Mouse (Mus musculus): ENCODE measurements around the gene Tspan17. TPM values are rescaled to one million over a fixed set of nuclear protein-coding genes. Genes with fewer than 3 reads are reported as not detected.

Gene Tspan17
- polyA plus RNA-seq (2014; fragmentation: Nextera tagmentation; extraction: Ambion mirVana): 8.9 and 13.0 TPM in 2 replicates

DNA sequence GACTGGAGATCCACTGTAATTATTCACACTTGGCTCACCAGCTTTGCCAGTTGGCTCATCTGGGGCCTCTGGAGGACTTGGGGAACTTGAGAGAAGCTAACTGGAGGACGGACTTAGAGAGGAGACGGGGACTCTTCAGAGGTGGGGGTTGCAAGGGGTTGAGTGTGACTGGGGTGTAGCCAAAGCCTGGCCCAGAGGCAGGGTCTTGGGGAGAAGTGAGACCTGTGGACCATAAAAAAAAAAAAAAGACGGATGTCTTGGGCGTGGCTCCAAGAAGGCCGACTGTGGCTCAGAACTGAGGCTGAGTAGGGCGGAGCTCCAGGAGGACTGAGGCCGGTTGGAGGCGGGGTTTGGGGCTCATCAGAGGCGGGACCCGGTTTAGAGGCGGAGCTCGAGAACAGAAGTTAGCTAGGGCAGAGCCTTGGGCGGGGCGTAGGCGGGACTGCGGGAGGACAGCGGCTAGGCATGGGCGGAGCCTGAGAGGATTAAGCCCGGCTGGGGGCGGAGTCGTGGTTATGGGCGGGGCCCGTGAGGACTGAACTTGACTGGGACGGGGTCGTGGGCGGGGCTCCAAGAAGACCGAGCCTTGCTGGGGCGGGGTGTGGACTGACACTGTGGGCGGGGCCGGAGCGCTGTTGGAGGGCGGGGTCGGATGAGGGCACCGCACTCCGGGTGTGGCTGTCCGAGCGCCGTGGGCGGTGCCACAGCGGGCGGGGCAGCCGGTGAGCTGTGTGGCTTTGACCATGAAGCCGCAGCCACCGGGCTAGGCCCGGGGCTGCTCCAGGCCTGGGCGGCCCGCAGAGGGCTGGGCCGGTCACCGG is at the start of gene Tspan17:
TSS of gene Tspan17 (plus strand) at position 638 of the 821 bp plus-strand sequence.
- peaks cover 13% of the 10 kb centered on the region for H3K4me1 ChIP-seq (ENCODE audit: control insufficient read depth, insufficient read depth, low read length)
- no peaks in the 10 kb centered on the region for H3K36me3 ChIP-seq (ENCODE audit: control insufficient read depth, insufficient read depth, low read length)
- ATAC-seq (ENCODE audit: low read depth) (peak; percentile 85), DNase-seq (ENCODE audit: low spot score) (peak; percentile 96)
- H3K27ac ChIP-seq (replicated peaks; ENCODE audit: low read depth, low read length): no peak within 1 kb of the TSS
- peak within 1 kb of the TSS; percentile 60 for H3K4me3 ChIP-seq (ENCODE audit: low read depth, low read length)
- H3K9me3 ChIP-seq (ENCODE audit: control insufficient read depth, low read length): no peaks in the 10 kb centered on the region
- H3K27me3 ChIP-seq (replicated peaks; ENCODE audit: control insufficient read depth, insufficient read depth, low read length): peaks cover 17% of the 10 kb centered on the region
- peak within 1 kb of the TSS; percentile 99 for H3K4me2 ChIP-seq (ENCODE audit: low read depth, low read length)
- H3K9ac ChIP-seq (ENCODE audit: low read depth, low read length): peak within 1 kb of the TSS; percentile 58
- WGBS: 5% methylated on average over 21 of the region's 49 CpGs

DNA sequence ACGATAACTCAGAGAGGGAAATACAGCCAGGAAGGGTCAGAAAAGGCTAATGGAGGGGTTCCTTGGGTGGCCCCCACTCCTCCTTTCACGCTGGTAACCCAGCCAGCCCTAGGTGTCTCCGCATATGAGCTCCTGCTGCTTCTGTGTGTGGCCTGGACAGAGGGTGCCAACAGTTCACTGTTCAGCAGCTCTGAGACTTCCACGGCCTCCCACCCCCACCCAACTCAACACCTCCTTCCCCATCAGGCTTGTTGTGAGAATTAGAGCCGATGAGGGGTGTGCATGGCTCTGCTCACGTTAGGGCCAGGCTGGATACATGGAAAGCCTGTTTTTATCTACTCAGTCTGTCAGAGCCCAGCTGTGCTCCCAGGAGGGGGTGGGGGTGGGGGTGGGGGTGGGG is 43.1 kb upstream of the Tspan17 start:
- WGBS: 46% methylated on average over 6 of the region's 6 CpGs
- Histone ChIP-seq H3K36me3 (ENCODE audit: control insufficient read depth, insufficient read depth, low read length) (no peaks in the 10 kb centered on the region), H3K27me3 (replicated peaks; ENCODE audit: control insufficient read depth, insufficient read depth, low read length) (peaks cover 33% of the 10 kb centered on the region), H3K9ac (ENCODE audit: low read depth, low read length) (no peak overlapping the region), H3K4me2 (ENCODE audit: low read depth, low read length) (no peak overlapping the region), H3K27ac (replicated peaks; ENCODE audit: low read depth, low read length) (no peak overlapping the region), H3K9me3 (ENCODE audit: control insufficient read depth, low read length) (no peaks in the 10 kb centered on the region), H3K4me1 (ENCODE audit: control insufficient read depth, insufficient read depth, low read length) (peaks cover 10% of the 10 kb centered on the region), H3K4me3 (ENCODE audit: low read depth, low read length) (no peak overlapping the region)
- DNase-seq (ENCODE audit: low spot score): no peak
- ATAC-seq (ENCODE audit: low read depth): no peak

- Histone ChIP-seq H3K36me3 (ENCODE audit: control insufficient read depth, insufficient read depth, low read length) (no peaks in the 10 kb centered on the region), H3K27me3 (replicated peaks; ENCODE audit: control insufficient read depth, insufficient read depth, low read length) (peaks cover 33% of the 10 kb centered on the region), H3K9me3 (ENCODE audit: control insufficient read depth, low read length) (no peaks in the 10 kb centered on the region), H3K4me3 (ENCODE audit: low read depth, low read length) (no peak overlapping the region), H3K9ac (ENCODE audit: low read depth, low read length) (no peak overlapping the region), H3K27ac (replicated peaks; ENCODE audit: low read depth, low read length) (no peak overlapping the region), H3K4me1 (ENCODE audit: control insufficient read depth, insufficient read depth, low read length) (peaks cover 10% of the 10 kb centered on the region), H3K4me2 (ENCODE audit: low read depth, low read length) (no peak overlapping the region)
- DNase-seq (ENCODE audit: low spot score) (no peak), ATAC-seq (ENCODE audit: low read depth) (no peak)
- WGBS: 37% methylated on average over 10 of the region's 10 CpGs
Observed at GRCm38 (mm10) chr13:54746896-54747295, 42.3 kb upstream of the Tspan17 start.

DNA sequence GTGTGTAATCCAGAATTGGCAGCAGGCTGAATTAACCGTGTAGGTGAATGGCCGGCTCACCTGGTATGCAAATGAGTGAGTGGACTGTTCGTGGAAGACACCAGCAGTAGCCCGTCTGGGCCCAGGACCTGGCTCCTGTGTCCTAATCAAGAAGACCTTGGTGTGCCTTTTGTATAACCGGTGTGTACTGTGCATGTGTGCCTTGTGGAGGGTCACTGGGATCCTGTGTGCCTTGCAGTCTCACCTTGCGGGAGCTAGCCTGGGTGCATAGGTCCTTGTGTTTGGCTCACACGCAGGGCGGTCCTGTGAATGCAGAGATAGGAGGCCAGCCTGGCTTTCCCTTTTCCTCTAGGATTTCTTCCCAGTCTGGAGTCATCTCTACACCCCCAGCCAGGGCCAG is 41.0 kb upstream of the Tspan17 start:
- 80% methylated on average over 8 of the region's 8 CpGs for WGBS
- Histone ChIP-seq H3K9me3 (ENCODE audit: control insufficient read depth, low read length) (no peaks in the 10 kb centered on the region), H3K4me2 (ENCODE audit: low read depth, low read length) (no peak overlapping the region), H3K4me3 (ENCODE audit: low read depth, low read length) (no peak overlapping the region), H3K9ac (ENCODE audit: low read depth, low read length) (no peak overlapping the region), H3K27ac (replicated peaks; ENCODE audit: low read depth, low read length) (no peak overlapping the region), H3K27me3 (replicated peaks; ENCODE audit: control insufficient read depth, insufficient read depth, low read length) (peaks cover 33% of the 10 kb centered on the region), H3K36me3 (ENCODE audit: control insufficient read depth, insufficient read depth, low read length) (no peaks in the 10 kb centered on the region), H3K4me1 (ENCODE audit: control insufficient read depth, insufficient read depth, low read length) (peaks cover 10% of the 10 kb centered on the region)
- DNase-seq (ENCODE audit: low spot score): no peak
- ATAC-seq (ENCODE audit: low read depth): no peak

GRCm38 (mm10) chr13:54748721-54749060 is 40.5 kb upstream of the Tspan17 start:
- no peaks in the 10 kb centered on the region for H3K36me3 ChIP-seq (ENCODE audit: control insufficient read depth, insufficient read depth, low read length)
- DNase-seq (ENCODE audit: low spot score) (no peak), ATAC-seq (ENCODE audit: low read depth) (no peak)
- no peak overlapping the region for H3K27ac ChIP-seq (replicated peaks; ENCODE audit: low read depth, low read length)
- 44% methylated on average over 10 of the region's 10 CpGs for WGBS
- H3K4me1 ChIP-seq (ENCODE audit: control insufficient read depth, insufficient read depth, low read length): peaks cover 10% of the 10 kb centered on the region
- H3K9me3 ChIP-seq (ENCODE audit: control insufficient read depth, low read length): no peaks in the 10 kb centered on the region
- no peak overlapping the region for H3K9ac ChIP-seq (ENCODE audit: low read depth, low read length)
- H3K4me2 ChIP-seq (ENCODE audit: low read depth, low read length): peak overlapping the region; percentile 92
- H3K4me3 ChIP-seq (ENCODE audit: low read depth, low read length): peak overlapping the region; percentile 54
- H3K27me3 ChIP-seq (replicated peaks; ENCODE audit: control insufficient read depth, insufficient read depth, low read length): peaks cover 33% of the 10 kb centered on the region

DNA sequence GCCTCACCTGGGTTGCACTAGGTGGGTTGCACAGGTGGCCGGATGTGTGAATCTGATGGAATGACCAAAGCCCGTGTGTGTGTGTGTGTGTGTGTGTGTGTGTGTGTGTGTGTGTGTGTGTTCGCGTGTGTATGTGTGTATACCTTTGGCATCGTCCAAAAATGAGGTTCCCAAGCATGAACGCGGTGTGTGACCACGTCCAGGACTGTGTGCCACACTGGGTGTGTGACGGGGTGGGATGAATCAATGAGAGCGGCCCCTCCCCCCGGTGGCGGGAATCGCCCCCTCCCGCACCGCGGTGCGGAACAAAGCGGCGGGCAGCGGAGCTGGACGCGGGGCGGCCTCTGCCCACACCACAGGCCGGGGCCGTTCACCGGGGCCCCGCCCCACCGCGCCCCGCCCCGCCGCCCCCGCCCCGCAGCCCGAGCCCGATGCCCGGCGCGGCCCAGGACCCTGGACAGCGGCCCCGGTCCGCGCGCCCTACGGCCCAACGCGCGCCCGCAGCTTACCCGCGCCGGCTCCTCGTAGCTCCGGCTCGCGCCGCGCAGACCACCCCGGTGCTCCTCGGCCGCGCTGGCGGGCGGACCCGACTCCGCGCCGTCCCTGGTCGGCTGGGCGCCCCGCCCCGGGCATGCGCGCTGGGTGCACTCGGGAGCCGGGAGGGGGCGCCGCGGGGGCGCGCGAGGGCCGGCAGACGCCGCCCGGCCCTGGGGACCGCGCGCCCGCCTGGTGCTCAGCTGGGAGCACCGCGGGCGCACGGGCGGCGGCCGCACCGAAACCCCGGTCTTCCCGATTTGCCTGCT is 39.9 kb upstream of the Tspan17 start:
- peak; percentile 69 for DNase-seq (ENCODE audit: low spot score)
- H3K9me3 ChIP-seq (ENCODE audit: control insufficient read depth, low read length): no peaks in the 10 kb centered on the region
- ATAC-seq (ENCODE audit: low read depth): peak; percentile 87
- H3K27ac ChIP-seq (replicated peaks; ENCODE audit: low read depth, low read length): no peak overlapping the region
- 9% methylated on average over 4 of the region's 100 CpGs for WGBS
- H3K4me1 ChIP-seq (ENCODE audit: control insufficient read depth, insufficient read depth, low read length): peaks cover 10% of the 10 kb centered on the region
- peak overlapping the region; percentile 46 for H3K9ac ChIP-seq (ENCODE audit: low read depth, low read length)
- peak overlapping the region; percentile 54 for H3K4me3 ChIP-seq (ENCODE audit: low read depth, low read length)
- no peaks in the 10 kb centered on the region for H3K36me3 ChIP-seq (ENCODE audit: control insufficient read depth, insufficient read depth, low read length)
- H3K4me2 ChIP-seq (ENCODE audit: low read depth, low read length): peak overlapping the region; percentile 92
- peaks cover 33% of the 10 kb centered on the region for H3K27me3 ChIP-seq (replicated peaks; ENCODE audit: control insufficient read depth, insufficient read depth, low read length)

DNA sequence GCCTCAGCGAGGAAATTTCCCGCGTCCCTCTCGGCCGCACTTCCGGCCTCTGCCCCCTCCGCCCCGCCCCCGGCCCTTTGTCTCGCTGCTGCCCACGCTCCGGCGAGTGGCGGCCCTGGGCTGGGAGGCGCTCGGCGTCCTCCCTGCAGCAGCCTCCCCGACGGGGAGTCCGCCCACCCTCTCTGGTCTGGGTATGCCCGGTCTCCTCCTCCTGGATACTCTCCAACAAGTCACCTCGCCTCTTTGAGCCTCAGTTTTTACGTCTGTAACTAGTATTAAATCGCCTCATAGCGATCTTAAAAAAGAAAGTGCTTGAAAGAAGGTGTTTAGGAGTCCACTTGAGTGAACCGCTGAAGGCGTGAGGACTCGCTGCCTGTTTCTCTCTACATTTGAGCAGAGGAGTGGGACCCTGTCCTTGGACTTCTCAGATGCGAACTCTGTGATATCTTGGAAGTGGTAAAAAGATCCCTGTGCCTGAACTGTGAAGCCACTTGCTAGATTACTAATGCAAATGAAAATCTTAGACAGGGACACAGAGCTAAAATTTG is 39.2 kb upstream of the Tspan17 start, which contains the start of gene Gprin1:
TSS of gene Gprin1 (minus strand) at position 11 of the 548 bp plus-strand sequence.
- peak within 1 kb of the TSS; percentile 54 for H3K4me3 ChIP-seq (ENCODE audit: low read depth, low read length)
- no peaks in the 10 kb centered on the region for H3K36me3 ChIP-seq (ENCODE audit: control insufficient read depth, insufficient read depth, low read length)
- peak; percentile 60 for ATAC-seq (ENCODE audit: low read depth)
- 3% methylated on average over 22 of the region's 29 CpGs for WGBS
- H3K9me3 ChIP-seq (ENCODE audit: control insufficient read depth, low read length): no peaks in the 10 kb centered on the region
- peak within 1 kb of the TSS; percentile 92 for H3K4me2 ChIP-seq (ENCODE audit: low read depth, low read length)
- H3K9ac ChIP-seq (ENCODE audit: low read depth, low read length): peak within 1 kb of the TSS; percentile 46
- H3K4me1 ChIP-seq (ENCODE audit: control insufficient read depth, insufficient read depth, low read length): peaks cover 10% of the 10 kb centered on the region
- no peak within 1 kb of the TSS for H3K27ac ChIP-seq (replicated peaks; ENCODE audit: low read depth, low read length)
- H3K27me3 ChIP-seq (replicated peaks; ENCODE audit: control insufficient read depth, insufficient read depth, low read length): peaks cover 36% of the 10 kb centered on the region
- DNase-seq (ENCODE audit: low spot score): peak; percentile 17

DNA sequence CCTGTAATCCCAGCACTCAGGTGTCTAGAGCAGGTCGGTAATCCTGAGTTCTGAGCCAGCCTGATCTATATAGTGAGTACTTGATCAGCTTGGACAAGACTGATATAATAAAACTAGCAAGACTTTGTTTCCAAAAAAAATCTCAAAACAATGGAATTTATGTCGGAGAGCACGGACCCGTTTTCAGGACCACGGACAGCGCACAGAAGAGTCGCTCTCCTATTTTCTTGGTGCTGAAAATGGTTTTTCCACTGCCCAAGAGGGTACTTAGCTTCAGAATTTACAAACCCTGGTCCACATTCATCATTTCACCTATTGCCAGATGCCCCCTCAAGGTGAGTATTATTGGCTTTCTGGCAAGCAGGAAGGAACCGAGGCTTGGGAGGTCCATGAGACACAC is 38.5 kb upstream of the Tspan17 start:
- H3K27me3 ChIP-seq (replicated peaks; ENCODE audit: control insufficient read depth, insufficient read depth, low read length): peaks cover 39% of the 10 kb centered on the region
- no peak overlapping the region for H3K4me2 ChIP-seq (ENCODE audit: low read depth, low read length)
- 2% methylated on average over 8 of the region's 8 CpGs for WGBS
- H3K27ac ChIP-seq (replicated peaks; ENCODE audit: low read depth, low read length): no peak overlapping the region
- H3K9ac ChIP-seq (ENCODE audit: low read depth, low read length): no peak overlapping the region
- no peak for ATAC-seq (ENCODE audit: low read depth)
- H3K4me1 ChIP-seq (ENCODE audit: control insufficient read depth, insufficient read depth, low read length): peaks cover 10% of the 10 kb centered on the region
- no peak for DNase-seq (ENCODE audit: low spot score)
- no peaks in the 10 kb centered on the region for H3K36me3 ChIP-seq (ENCODE audit: control insufficient read depth, insufficient read depth, low read length)
- no peak overlapping the region for H3K4me3 ChIP-seq (ENCODE audit: low read depth, low read length)
- no peaks in the 10 kb centered on the region for H3K9me3 ChIP-seq (ENCODE audit: control insufficient read depth, low read length)

All from embryonic facial prominence, embryonic 14.5 days (tissue).